Mouse (Mus musculus) cerebellum, adult 11-12 months (tissue): ENCODE measurements around the gene Cwc22.

Experiments used
- DNase-seq: peaks from one replicate; pipeline ENCODE4 v3.0.0; 2022

The Cwc22 gene

GRCm38 (mm10) chr2:77923182-77923581 lies 23.0 kb downstream of the Cwc22 start:
- no peak for DNase-seq

GRCm38 (mm10) chr2:77921307-77921706 lies 24.9 kb downstream of the Cwc22 start:
- no peak for DNase-seq

GRCm38 (mm10) chr2:77920621-77921020 lies 25.6 kb downstream of the Cwc22 start:
- no peak for DNase-seq

- DNase-seq, result no peak
Measured at GRCm38 (mm10) chr2:77918474-77918873, 27.7 kb downstream of the Cwc22 start.

DNA sequence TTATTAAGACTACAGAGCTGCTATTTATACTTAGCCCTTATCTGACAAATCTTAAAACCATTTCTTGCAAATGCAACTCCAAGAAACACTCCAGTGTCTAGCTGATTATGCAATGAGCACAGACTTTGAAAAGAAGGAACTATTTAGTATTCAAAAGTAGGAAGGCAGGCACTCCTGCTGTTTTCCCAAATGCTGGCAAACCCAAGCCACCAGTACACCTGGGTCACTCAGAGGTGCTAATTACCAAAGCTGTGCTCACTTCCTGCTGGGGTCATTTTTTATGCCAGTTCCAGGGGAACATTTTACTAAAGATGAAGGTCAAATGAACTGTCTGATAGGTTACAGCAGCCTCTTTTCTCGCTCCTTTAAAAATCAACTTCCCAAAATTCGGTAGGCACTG lies 28.2 kb downstream of the Cwc22 start:
- peak; percentile 61 for DNase-seq

- DNase-seq, result no peak
Measured at GRCm38 (mm10) chr2:77917360-77917734, 28.8 kb downstream of the Cwc22 start.

- DNase-seq, result no peak
Measured at GRCm38 (mm10) chr2:77916586-77917359, 29.4 kb downstream of the Cwc22 start.

GRCm38 (mm10) chr2:77915187-77915586 lies 31.0 kb downstream of the Cwc22 start:
- no peak for DNase-seq

DNA sequence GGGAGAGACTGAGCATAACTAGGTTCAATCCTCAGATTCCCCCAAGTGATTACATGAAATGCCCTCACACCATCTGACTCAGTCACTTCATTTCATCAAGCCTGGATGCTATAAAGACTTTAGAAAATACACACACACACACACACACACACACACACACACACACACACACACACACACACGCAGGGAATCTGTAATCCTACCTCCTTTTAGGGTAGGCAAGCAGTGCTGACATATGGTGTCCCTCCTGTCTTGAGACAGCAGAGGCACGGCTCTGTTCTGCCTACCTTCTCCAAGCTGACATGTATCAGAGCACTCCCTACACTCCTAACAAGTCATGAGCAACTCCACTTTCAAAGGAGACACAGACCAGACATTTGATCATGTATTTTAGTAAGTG lies 32.5 kb downstream of the Cwc22 start:
- peak; percentile 46 for DNase-seq

DNA sequence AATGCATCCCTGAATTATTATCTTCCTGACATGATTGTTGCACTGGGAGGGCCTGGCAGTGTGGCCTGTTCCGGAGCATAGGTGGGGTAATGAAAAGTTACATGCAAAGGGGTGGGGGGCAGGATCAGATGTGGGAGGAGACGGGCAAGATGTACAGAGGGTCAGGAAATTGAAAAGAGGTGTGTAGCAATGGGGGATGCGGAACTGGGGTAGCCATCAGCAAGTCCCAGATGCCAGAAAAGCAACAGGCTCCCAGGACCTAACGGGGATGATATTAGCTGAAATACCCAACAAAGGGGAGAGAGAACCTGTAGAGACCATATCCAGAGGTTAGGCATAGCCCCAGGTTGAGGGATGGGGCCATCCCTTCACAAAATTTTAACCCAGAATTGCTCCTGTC lies 34.0 kb downstream of the Cwc22 start:
- DNase-seq, result no peak

DNA sequence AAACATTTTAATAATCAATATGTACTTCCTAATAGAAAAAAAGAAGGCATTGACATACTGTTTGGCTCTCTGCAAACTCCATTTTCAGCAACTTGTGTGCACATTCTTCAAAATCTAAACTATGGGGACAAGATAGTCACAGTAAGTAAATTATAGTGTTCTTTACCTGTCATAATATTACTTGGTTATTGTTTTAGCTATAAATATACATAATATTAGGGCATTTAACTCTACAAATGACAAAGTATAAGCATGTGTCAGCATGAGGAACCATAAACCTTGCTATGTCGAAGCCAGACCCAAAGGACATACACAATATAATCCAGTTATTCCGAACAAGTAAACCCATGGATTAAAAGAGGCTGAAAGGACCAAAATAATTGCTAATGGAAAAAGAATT lies 34.7 kb downstream of the Cwc22 start:
- no peak for DNase-seq

GRCm38 (mm10) chr2:77910216-77910615 lies 36.0 kb downstream of the Cwc22 start:
- no peak for DNase-seq

- no peak for DNase-seq
Measured at GRCm38 (mm10) chr2:77907164-77907563, 39.0 kb downstream of the Cwc22 start.

DNA sequence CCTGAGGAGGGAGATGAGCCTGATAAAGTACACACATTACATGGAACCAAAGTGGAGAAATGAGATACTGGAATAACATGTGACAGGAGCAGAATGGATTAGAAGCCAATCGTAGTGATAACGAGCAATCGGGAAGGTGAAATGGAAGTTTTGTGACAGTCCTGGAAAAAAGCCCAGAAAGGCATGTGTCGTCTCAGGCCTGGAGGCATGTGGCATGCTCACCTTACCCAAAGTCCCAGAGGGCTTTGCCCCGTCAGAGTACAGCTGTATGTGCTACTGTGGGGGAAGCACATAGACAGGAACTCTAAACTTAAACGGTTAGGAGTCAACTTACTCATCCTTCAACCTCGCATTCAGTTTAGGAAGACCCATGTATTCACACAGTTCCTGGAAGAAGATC lies 41.2 kb downstream of the Cwc22 start:
- DNase-seq, result no peak

DNA sequence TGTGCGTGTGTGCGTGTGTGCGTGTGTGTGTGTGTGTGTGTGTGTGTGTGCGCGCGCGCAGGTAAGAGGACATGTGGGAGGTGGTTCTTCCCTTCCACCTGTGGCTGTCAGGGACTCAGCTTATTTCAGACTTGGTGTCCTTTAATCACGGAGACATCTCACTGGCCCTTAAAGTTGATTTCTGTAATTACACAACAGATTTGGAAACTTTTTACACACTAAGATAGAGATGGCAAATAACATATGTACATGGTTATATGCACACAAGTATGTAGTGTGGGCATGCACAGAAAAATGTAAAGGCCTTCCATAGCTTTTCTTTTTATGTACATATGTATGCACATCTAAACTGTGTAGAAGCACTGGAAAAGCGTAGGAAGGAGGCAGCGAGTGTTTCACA lies 41.7 kb downstream of the Cwc22 start:
- DNase-seq, result no peak

GRCm38 (mm10) chr2:77903979-77904378 lies 42.2 kb downstream of the Cwc22 start:
- DNase-seq, result no peak

DNA sequence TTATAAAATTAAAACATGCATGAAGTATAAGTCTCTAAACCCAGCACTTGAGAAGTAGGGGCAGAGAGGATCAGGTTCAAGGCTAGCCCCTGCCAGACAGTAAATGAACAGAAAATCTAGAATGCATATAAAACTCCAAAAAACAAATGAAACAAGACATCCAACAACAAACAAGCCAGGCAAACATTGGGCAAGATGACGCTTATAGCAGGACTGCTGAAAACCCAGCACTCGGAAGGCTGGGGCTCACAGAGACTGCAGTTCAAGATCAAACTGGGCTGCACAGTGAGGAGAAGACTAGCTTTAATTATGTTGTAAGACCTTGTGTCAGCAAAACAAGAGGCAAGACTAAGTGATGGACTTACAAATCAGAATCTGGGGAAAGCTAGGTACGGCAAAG lies 43.1 kb downstream of the Cwc22 start:
- DNase-seq, result no peak

- no peak for DNase-seq
Measured at GRCm38 (mm10) chr2:77901269-77901668, 44.9 kb downstream of the Cwc22 start.

- DNase-seq, result no peak
Measured at GRCm38 (mm10) chr2:77900741-77901140, 45.4 kb downstream of the Cwc22 start.

DNA sequence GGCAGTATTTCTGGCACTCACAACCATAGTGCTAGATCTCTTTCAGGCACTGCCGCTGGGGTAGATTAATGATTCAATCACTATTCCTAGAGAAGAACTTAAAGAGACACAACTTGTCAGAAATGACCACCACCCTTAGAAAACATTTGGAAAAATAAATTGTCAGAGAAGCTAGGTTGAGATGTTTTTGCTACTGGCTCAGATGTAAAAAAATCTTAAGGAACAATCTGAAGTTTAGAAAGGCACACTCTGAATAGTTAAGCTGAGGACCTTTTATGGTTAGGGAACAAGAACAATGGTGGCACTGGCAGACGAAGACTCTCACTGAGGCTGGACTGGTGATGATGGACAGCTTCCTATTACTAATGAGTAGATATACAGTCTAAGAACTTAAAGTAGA lies 46.1 kb downstream of the Cwc22 start:
- no peak for DNase-seq

DNA sequence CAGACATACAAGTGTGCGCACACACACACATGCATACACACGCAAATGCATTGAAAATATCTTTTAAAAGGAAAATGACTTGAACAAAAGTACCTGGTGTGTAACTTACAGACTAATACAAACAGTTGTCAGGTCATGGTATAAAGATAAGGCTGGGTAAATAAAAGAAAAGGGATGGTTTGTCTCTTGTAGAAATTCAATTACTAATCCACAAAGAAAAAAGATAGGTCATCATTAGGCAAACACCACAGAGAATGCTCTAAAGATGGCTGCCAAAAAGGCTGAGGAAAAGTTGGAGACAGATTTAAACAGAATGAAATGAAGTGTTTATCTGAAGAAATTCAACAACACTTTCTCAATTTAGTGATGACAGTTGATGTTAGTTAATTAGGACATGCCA lies 47.7 kb downstream of the Cwc22 start:
- no peak for DNase-seq

- no peak for DNase-seq
Measured at GRCm38 (mm10) chr2:77897988-77898387, 48.2 kb downstream of the Cwc22 start.

DNA sequence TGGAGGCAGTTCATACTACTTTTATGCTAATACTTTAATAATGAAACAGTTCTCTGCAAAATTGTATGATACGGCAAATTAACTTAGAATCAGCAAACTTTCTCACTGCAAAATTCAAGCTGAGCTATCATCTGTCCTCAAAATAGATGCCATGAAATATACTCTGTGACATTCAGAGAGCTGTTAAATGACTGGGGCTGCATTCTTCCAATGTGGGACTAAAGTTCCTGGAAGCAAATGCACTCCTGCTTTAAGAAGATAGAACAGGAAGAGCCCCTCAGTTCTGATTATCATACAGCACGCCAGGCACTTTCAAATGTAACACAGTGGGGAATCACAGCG lies 48.6 kb downstream of the Cwc22 start:
- no peak for DNase-seq

DNA sequence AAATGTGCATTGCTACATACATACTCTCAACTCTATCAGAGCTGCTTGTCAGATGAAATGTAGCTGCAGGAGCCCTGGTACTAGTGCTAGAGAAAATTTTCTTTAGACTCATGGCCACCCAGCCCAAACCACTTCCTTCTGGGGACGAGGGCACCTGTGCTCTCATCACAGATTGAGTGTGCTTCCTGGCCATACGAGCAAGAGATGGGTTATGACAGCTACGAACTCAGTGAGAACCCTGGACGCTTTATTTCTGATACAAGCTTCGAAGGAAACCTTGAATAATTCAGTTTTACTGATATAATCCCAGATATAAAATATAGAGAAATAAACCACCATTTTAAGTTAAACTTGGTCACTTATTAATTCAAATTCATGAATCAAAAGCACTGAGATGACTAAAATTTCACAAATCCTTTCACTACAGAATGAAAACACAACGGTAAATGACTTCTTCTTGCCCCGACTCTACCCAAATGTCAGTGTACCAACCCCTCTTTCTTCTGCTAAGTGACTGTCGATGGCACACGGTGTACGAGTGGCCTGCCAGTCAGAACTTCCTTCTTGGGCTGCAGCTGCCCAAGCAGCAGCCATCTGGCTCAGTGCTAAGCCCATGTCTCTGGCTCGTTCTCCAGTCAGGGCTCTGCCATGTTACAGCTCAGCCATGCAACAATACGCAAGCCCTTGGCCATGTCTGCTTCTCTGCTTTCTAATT lies 49.2 kb downstream of the Cwc22 start:
- DNase-seq, result peak; percentile 59
